Mouse (Mus musculus) ovary, postnatal 14 days (tissue): Measurements from ENCODE around the gene 1700125H20Rik.

Experiments used
- DNase-seq: peaks from one replicate; pipeline ENCODE4 v3.0.0; 2022; ENCODE audit warnings: low spot score

Gene 1700125H20Rik

DNA sequence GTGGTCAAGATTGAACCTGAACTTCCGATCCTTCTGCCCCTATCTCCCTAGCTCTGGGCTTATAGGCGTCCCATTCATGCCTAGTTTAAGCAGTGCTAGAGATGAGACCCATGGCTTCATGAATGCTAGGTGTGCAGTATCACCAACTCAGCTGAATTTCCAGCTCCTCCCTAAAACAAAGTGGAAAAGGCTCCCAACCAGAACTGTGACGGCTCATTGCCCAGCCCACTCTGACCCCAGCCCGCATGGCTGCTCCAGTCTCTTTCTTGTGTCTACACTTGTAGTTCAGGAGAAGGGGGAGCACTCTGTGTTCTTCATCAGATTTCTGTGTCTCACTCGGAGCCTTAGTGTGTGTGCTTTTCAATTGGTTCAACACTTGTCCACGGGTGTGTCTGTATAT is 14.6 kb downstream of the 1700125H20Rik start:
- DNase-seq, result no peak

DNA sequence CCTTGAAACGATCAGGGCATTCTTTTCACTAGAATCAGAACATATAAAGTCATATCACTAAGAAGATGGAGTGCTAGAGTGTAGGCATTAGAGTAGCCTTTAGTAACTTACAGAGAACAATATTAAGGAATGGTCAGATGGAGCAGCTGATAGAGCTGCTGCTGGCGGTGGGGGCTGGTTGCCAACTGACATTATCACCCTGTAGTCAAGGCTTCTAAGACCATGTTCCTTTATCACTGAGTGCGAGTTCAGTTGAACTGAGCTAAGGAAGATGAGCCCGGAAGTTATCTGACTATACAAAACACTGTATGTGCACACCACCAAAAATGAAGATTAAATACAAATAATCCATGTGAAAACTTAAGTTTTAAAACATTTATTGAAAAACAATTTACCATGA is 18.9 kb downstream of the 1700125H20Rik start:
- DNase-seq, result no peak

DNA sequence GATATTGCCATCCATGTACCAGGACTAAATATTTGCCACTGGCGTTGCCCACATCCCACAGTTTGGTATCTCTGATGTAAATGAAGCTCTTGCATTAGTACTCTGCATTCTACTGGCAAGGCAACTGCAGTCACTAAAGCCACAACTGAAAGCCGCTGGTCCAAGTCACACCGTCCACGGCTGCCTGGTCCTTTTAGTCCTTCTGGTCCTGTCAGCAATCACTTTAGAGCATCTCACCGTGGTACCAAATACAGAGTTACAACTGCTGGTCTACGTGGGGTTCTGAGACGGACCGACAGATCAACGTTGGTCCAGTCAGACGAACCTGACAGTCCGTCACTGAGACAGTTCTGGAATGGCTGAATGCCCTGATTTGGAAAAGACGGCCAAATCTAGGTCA is 20.5 kb downstream of the 1700125H20Rik start:
- DNase-seq, result no peak

DNA sequence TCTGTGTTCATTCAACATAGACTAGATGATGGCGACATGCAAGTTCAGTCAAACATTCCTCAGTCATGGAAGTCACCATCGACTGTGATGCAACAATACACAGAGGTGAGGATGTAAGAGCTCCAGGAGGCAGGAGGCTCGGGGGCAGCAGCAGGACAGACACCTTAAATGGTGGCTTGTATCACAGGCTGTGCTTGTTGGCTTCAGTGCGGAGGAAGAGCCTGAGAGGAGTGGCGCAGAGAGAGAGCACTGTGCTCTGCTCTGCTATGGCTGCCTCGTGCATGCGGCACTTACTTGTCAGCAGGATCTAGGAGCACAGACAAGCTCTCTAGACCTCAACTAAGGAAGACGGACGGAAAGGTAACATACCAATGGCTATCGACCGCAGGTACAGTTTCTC is 24.0 kb downstream of the 1700125H20Rik start:
- DNase-seq, result no peak

DNA sequence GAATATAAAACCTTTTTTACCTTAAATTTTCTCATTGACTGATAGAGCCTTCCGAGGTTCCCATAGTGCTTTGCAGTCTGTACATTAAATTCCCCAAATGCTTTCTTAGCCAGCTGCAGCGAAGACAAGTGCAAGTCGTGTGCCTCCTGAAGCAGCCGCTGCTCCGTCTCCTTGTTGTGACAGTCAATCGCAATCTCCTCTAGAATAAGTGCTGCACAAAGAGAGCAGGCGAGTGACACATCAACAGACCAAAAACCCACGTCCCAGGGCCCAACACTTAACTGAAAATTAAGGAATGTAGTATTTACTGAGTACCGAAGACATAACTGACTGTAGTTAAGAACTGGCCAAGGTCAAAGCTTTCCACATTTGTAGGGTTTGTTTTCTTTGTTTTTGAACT is 25.8 kb downstream of the 1700125H20Rik start:
- no peak for DNase-seq

DNA sequence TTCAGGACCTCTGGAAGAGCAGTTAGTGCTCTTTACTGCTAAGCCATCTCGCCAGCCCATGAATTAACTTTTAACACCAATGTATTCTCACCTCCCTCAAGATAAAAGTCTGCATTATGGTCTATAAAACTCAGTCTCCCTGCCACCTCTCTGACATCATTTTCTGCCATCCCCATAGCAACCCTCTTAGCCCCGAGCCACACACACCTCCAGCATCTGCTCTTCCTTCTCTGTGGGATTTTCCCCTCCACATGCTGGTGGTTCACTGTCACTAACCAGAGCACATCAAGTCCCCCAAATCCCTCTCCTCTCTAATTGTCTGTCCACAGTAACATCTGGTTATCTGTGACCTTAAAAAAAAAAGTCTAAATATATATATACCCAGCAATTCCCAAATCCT is 28.7 kb downstream of the 1700125H20Rik start:
- DNase-seq, result no peak

DNA sequence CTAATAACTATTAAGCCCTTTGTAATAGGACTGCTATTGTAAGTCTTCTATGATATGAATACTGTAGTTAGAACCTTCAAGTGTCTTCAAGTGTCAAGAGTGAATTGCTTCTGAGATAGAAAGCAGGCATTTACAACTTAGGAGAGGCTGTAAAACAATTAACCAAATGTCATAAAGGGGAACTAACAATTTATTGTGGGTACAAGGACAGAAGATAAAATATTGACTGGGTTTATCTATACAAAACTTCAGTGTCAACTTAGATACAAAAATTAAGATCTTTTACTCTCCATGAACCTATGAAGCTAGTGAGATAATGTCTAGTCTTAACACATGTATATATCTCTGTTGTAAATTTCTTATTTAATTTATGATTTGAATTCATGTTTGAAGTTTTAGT is 36.0 kb downstream of the 1700125H20Rik start:
- DNase-seq, result no peak

DNA sequence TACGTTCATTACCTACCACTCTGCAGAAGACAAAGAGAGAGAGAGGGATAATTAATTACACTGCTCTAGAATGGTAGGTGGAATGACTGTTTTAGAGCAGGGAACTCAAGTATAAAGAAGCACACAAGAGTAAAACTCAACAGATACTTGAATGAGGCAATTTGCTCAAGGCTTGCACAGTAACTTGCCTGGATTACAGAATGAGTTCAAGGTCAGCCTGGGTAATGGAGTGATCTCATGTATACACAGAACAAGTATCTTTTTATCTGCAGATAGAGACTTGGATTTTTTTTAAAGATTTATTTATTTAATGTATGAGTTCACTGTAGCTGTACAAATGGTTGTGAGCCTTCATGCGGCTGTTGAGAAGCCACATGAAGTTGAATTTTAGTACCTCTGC is 40.9 kb downstream of the 1700125H20Rik start:
- no peak for DNase-seq

DNA sequence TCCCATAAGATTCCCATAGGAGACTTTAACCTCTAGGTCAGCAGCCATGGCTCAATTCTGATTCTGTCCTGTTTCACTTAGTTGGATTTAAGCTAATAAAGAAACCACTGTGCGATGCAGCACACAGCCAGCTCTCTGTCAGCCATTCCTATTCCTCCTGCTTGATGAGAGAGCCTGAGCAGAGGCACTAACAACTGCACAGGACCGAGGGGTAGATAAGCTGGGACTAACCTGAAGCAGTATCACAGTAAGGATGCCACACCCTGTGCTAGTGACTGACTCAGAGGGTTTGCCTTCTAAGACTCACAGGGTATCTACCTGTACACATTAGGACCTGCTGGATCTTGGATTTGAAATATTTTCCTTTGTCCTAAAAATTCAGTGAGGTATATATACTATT is 43.0 kb downstream of the 1700125H20Rik start:
- DNase-seq, result no peak

DNA sequence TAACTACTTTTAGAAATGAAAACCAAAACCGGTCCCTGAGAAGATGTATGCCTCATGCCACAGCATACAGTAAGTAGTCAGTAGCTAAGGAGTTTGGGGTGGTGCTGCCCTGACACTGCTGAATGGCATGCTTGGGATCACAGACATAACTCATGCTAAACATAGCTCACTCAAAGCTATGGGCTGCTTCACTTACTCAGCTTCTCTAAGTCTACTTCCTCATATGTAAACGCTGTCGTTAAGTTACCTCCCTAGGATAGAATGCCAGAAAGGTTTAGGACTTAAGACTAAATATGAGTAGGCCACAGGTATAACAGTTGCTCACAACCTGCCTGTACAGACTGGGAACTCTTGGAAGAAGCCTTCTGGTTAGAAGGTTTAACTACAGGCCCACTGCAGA is 44.5 kb downstream of the 1700125H20Rik start:
- DNase-seq, result no peak

DNA sequence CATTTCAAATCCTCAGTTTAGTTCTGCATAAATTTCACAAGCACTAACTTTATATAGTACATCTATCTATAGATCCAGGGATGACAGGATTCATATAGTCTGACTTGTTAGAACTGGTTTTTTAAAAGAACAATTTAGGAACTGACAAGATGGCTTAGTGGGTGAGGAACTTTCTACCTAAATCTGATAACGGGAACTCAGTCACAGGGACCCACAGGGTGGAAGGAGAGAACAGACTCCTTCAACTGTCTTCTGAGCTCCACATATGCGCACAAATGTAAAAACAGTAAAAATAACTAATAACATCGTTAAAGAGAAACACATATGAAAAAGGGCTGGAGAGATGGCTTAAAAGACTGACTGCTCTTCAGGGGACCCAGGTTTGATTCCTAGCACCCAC is 48.8 kb downstream of the 1700125H20Rik start:
- DNase-seq, result no peak

DNA sequence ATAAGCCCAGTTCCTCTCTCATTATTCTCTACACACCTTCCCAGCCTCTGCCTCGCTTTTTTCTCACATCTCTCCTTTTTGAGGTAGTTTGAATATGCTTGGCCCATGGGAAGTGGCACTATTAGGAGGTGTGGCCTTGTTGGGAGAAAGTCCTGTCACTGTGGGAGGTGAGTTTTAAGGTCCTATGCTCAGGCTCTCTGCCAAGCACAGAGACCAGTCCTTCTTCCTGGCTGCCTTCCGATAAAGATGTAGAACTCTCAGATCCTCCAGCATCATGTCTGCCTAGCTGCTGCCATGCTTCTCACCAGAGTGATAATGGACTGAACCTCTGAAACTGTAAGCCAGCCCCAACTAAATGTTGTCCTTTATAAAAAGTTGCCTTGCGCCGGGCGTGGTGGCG is 52.4 kb downstream of the 1700125H20Rik start:
- no peak for DNase-seq

DNA sequence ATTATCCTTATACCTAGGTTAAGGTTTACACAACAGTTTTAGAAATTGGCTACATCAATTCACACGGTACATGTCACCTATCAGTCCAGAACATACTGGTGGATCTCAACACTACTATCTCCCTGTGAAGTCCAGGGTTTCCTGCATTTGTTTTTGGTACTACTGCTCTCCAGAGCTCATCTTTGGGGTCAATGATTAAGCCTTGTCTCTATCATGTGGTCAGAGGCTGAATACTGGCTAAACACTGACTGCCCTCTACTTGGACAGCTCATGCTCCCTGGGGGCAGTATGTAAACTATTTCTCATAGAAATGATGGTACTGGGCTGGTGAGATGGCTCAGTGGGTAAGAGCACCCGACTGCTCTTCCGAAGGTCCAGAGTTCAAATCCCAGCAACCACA is 53.0 kb downstream of the 1700125H20Rik start:
- DNase-seq, result no peak
